Mouse (Mus musculus): Measurements from ENCODE around the gene Liph.
"Not testable (repeated sequence)": the region's sequence is repeated elsewhere in the genome, so short reads cannot be mapped to it uniquely, and the experiment has no call there.

Gene Liph

DNA sequence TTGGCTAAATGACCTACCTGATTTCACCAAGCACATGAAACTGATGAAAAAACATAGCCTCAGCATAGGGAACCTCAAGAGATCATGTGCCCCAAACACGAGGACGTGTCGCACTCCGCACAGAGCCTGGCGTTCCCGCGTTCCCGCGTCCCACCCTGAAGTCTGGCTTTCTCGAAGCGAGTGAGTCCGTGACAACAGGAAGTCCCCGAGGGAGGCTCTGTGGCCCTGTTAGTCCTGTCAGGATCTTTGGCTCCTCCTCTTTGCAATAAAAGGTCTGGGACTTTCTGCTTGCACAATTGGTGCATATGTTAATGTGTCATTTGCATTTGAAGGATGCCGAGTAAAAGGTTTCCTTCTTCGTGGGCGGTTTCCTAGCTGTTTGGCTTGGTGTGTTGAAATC, at the start of gene Liph:
Gene Liph, minus strand, starts transcription at position 360 of the 400 bp plus-strand sequence.
- DNase-seq (ENCODE audit: low spot score) = peak; percentile 1

DNA sequence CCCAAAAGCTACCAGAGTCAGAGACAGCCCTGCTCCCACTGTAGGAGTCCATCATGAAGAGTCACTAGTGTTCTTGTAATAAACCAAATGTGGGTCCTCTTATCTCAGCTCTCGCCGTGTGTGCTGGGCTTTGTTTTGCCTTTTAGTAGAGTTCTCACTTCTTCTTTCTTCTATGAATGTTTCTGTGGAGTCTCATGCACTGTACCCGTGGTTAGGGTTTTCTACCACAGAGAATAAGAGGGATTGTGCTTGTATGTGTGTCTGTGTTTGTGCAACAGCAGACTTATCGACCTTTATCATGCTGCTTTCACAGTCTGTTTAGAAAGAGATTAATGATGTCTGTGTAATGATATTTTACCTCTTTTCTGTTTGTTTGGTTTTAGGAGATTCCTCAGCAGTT, 48.4 kb upstream of the Liph start:
- DNase-seq (ENCODE audit: low spot score) = no peak

DNA sequence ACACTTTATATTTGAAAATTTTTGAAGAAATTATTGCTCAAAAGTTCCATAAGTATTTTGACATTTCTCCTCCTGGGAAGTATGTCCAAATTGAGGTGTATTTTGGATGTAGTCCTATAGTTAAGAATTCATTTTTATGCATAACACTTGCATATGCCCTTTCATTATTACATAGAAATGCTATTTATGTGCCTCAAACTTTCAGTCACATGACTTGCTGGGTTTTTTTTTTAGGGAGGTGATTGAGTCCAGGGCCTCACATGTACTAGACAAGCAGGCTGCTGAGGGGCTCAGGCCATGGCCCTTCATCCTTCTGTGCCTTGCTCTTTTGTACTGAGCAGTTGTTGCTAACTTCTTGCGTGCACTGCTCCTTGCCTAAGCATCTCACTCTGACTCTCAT, 44.5 kb upstream of the Liph start:
- DNase-seq (ENCODE audit: low spot score) = no peak

DNA sequence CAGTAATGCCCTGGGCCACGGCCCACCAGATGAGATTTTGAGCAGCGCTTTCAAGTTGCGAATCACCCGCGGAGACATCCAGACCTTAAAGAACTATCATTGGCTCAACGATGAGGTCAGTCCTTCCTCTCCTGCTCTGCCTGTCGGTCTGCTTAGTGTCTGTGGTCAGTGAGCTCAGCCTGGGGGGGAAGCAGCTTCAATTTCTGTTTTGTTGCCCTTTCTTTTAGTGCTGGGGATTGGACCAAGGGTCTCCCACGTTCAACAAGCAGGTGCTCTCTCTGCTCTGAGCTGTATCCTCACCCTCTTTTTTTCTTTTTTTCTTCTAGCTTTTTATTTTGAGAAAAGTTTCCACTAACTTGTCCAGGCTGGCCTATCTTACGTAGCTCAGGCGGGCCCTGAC, 43.1 kb upstream of the Liph start:
- no peak for DNase-seq (ENCODE audit: low spot score)

DNA sequence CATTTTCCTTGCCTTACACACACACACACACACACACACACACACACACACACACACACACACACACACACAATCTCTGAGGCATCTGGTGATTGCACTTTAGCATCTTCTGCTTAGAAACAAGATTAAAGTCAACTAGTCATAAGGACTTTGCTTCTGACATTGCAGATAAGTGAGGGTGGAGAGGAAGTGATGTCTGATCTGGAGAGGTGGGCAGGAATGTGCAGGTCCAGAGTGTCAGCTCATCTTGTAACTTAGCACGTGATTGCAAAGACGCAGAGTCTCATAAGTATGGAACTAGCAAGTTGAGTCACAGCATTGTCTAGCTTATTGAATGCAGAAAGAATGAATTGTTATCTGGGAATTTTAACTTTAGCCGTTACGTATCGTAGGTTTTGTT, 32.0 kb upstream of the Liph start:
- no peak for DNase-seq (ENCODE audit: low spot score)

DNA sequence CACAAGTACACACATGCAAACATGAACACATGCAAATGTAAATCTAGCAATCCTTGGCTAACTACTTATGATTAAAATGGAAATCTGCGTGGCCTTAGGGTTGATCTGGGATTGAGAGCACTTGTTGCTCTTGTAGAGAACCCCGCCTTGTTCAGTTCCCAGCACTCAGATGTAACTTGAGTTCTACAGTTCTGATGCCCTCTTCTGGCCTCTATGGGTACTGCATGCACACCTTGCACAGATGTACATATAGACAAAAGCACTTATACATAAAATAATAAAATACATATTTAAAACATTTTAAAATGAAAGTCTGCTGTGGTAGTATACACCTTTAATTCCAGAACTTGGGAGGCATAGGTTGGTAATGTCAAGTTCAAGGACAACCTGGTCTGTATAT, 26.7 kb upstream of the Liph start:
- peak; percentile 9 for DNase-seq (ENCODE audit: low spot score)

DNA sequence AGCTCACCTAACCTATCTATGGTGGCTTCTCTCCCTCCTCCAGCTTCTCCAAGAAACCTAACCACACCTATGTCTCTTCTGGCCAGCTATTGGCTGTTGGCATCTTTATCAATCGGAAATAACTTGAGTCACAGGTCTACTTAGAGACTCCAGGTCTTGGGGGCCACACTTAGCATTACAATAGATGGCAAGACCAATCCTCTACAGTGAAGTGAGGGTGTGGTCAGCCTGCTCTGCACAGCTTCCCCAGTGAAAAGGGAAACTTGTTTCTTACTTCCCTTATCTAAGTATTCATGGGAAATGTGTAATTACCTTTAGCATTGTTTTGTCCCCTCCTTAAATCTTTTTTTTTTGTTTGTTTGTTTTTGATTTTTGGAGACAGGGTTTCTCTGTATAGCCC, 20.1 kb upstream of the Liph start:
- DNase-seq (ENCODE audit: low spot score) = no peak

DNA sequence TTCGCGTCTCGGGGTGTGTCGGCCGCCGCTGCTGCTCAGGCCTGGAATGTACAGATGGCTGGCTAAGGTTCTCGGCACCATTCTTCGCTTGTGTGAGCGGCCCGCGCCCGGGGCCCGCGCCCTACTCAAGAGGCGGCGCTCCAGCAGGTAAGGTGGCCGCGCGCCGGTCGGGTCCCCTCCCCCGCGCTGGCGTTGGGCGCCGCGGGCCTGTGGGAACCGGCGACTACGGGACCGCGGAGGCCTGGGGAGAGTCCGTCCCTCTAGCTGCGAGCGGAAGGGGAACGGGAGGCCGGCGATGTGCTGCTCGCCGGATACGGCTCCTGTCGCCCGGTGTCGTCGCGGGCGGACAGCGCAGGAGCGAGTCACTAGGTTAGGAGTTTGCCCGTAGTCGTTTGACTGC, 14.1 kb upstream of the Liph start:
- DNase-seq (ENCODE audit: low spot score) = no peak

DNA sequence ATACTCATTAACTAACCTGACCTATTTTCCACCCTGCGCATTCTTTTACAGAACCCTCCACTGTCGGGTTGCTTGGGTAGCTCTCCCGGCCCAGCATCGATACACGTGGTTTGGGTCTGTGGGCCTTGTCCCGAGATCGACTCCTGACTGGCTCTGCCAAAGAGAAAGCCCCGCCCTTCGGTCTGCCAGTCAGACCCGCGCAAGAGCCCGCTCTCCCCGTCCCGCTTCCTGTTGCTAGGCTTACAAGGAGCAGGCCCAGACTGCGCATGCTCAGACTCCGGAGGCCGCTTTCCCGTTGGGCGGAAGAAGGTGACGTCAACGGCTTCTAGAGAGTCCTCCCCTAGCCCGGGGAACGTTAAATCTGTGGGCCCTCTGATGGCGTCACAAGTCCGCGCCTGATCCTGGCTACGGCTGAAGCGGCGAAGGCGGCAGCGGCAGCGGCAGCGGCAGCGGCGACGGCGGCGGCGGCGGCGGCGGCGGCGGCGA, 13.7 kb upstream of the Liph start, which contains the start of gene Senp2:
Gene Senp2, plus strand, starts transcription at position 386 of the 486 bp plus-strand sequence.
- peak; percentile 99 for DNase-seq (ENCODE audit: low spot score)

DNA sequence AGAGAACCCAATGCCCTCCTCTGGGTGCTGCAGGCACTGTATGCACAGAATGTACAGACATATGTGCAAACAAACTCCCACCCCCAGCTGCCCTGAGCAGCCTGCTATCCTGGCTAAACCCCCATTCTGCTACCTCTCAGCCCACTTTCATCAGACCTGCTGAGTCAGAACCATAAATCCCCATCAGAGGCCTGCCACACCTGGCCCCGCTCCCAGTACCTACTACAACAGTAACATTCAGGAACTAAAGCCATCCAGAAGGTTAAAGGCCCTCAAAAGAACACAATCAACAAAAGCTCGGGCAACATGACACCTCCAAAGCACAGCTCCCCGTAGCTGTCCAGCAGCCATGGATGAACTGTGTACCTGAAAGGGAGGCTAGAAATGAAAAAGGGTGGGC, 6.1 kb upstream of the Liph start:
- DNase-seq (ENCODE audit: low spot score) = no peak

DNA sequence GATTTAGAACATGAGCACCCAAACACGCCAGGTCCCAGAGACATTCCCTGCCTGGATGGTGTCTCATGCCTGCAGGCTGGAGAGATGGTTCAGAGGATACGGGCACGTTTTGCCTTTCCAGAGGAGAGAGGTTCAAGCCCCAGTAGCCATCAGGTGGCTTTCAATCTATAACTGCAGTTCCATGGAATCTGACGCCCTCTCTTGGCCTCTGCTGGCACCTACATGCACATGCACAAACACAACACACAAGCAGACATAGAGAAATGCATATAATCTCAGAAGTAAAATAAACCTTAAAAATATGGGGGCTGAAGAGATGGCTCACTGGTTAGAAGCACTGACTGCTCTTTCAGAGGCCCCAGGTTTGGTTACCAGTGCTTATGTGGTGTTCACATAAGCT, 5.7 kb upstream of the Liph start:
- DNase-seq (ENCODE audit: low spot score) = no peak

DNA sequence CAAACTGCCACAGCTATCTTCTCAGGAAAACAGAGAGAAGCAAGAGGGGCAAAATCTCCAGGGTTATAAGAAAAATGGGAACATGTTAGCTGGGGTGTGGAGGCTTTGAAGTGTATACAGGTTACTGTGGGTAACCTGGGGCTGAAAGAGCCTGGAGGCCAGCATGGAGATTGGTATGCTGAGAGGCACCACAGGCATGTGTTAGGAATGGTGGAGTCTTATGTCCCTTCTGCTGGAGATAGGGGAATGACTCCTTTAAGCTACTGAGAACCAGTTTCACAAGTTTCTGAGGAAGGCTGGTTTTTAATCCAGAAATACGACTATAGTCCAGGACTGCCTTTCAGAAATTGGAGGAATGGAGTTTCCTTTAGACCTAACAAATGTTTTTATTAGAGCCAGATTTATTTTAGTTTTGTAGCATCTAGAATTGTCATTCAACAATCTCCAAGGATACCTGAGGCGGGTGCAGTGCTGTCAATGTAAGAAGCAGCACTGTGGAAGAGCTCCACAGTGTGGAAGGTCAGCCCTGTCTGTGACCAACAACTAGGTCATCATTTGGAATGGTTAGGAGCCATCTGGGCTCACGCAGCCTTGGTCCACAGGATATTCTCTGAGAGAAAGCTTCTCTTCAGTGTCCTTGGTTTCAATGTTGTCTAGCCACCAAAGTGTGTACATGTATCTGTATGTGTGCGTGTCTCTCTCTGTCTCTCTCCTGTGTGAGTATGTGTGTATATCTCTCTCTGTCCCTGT, 4.7 kb upstream of the Liph start:
- DNase-seq (ENCODE audit: low spot score) = no peak

DNA sequence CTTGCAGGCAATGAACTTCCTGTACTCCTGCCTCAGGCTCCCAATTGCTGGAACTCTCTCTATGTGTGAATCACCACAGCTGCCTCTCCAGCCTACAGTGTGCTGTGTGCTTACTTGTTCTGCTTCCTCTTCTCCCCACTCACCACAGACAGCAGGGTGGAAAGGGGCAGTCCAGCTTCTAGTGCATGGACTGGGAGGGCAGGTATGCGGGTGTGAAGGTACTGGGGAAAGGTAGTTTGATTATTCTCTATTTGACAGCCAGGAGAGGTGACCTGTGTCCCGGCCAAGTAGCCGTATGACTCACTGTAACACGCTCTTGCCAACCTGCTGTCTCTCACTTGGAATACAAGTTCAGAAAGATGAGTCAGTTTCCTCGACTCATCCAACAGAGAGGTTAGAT, 2.6 kb upstream of the Liph start:
- no peak for DNase-seq (ENCODE audit: low spot score)

DNA sequence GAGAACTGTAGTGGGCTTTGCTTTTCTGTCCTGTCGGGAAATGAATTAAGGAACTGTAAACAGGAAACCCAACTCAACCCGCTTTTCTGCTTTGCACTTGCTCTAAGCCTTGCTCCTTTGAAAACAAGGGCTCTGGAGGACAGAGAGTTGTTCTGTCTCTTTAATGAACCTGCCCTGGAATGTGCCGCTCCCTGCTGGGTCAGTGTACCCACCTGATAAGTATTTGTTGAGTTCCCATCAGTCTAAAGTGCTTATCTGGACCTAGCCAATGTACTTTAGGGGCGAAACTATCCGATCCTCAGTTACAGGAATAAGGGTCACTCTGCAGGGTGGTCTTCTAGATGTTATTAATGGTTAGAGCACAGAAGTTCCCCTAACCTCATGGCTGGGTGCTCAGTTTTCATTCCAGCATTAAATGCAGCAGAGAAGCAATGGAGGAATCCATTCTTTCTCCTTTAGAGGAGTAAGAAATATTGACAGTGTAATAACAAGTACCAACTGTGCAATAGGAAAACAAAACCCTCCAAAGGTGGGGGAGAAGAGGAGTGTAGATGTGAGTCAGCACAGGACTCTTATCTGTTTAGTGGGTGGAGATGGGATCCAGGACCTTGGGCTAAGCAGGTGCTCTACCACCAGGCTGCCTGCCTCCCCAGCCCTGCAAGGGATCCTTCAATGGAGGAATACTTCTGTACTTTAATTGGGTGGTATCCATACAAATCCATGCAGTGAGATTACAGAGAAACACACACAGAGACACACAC, 1.6 kb upstream of the Liph start:
- DNase-seq (ENCODE audit: low spot score) = peak; percentile 11

DNA sequence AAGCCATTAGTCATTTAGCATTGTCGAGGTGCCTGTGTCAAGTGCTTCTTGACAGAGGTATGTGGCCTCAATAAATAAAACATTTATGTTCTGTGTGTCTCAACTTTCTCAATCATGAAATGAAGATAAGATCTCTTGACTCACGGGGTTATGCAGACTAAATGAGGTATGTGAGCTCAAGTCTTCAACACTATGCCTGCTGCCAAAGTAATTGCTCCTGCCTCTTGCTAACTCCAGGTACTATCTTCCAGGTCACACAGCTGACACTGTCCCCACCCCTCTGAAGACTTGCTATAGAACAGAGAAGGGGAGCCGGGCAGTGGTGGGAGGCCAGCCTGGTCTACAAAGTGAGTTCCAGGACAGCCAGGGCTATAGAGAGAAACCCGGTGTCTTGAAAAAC, 939 bp upstream of the Liph start:
- no peak for DNase-seq (ENCODE audit: low spot score)

DNA sequence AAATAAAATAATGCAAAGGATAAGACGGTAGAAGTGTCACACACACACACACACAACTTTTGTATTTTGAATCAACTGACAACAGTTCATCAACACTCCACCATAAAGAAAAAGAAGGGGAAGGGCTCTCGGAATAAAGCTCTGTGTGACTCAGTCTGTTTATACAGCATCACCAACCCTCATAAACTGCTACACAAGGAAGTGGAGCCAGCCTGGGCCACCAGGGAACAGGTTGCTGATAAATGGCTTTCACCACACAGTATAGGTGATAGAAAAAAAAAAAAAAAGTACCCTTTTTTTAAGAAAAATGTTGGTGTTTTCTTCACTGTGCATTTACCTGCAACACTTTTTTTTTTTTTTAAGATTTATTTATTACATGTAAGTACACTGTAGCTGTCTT, 3.7 kb downstream of the Liph start:
- no peak for DNase-seq (ENCODE audit: low spot score)

DNA sequence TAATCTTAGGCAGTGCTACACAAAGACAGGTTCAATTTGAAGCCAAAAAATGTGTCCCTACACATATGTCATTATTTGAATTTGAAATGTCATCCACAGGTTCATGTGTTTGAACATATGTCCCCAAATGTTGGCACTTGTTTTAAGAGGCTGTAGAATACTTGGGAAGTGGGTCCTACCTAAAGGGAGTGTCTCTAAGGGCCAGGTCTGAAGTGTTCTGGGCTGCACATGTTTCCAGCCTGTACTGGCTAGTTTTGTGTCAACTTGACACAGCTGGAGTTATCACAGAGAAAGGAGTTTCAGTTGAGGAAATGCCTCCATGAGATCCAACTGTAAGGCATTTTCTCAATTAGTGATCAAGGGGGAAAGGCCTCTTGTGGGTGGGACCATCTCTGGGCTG, 4.6 kb downstream of the Liph start:
- not testable (repeated sequence) for DNase-seq (ENCODE audit: low spot score)

DNA sequence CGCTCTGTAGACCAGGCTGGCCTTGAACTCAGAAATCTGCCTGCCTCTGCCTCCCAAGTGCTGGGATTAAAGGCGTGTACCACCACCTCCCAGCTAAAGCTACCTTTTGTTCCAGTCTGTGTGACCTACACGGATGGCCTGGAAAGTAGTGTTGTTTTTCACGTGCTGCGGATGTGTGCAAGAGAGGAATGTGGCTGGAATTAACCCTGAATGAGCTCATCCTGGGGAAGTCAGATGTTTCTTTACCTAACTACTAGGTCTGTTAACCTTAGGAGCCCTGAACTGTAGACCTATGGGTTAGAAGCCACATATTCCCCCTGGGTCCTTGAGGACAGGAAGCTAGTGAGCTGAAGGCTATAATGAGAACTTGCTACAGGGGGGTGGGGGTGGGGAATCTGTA, 7.5 kb downstream of the Liph start:
- no peak for DNase-seq (ENCODE audit: low spot score)

DNA sequence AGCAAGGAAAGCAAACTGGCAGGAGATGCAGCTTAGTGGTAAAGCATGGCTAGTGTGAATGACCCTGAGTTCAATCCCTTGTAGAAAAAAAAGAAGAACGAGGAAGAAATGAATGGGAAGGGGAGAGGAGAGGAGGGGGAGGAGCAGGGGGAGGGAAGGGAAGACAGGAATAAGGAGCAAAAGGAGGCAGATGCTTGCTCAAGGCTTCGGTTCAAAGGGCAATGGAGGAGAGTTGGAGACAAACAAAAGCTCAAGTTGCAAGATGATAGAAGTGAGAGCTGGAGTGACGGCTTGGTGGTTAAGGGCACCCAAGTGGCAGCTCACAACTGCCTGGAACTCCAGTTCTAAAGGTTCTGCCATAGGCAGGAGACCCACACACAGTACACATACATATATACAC, 9.3 kb downstream of the Liph start:
- DNase-seq (ENCODE audit: low spot score) = no peak

DNA sequence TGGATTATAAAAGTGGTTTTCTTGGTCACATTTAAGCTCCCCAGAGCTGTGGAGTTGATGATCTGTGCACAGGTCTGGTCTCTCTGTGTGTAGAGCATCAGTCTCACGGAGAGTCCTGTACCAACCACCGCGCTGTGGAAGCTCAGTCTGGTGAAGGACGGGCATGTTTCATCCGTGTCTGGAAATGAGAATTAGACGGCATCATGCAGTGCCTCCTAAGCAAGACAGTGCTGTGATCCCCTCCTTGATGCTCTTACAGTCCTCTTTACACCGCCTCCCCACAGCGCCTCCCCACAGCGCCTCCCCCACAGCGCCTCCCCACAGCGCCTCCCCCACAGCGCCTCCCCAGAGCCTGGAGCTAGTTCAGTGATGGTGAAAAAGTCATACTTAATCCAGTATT, 11.4 kb downstream of the Liph start:
- DNase-seq (ENCODE audit: low spot score) = no peak

DNA sequence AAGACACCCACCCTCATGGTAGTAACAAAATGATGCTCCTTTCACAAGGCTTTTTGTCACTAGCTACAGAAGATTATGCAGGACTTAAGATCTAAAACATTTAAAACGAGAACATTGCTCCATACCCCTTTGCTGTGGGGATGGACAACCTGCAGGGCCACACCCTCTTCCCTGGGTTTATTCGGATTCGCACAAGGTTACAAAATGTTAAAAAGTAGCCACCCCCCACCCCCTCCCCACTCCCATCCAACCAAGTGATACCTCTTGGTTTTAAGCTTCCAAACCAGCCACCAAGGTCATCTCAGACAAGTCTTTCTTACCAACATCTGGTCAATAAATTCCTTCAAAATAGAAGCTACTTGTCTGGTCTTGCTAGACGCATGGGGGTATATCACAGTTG, 11.9 kb downstream of the Liph start:
- no peak for DNase-seq (ENCODE audit: low spot score)

DNA sequence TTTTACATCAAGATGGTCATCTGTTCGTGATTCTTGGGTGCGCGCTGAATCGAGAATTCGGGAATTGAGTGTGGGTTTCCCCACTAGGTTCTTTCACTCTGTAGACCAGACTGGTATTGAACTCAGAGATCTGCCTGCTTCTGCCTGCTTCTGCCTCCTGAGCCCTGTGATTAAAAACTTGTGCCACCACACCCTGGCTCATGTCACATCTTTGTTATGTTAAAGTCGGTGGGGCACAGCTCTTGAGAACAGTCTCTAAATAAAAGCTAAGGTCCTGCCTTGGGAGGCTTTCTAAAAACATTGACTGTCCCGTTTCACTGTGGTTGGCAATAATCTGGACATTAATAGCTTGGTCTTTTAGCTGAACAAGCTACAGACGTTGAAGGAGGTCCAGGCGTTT, 12.3 kb downstream of the Liph start:
- DNase-seq (ENCODE audit: low spot score) = no peak

DNA sequence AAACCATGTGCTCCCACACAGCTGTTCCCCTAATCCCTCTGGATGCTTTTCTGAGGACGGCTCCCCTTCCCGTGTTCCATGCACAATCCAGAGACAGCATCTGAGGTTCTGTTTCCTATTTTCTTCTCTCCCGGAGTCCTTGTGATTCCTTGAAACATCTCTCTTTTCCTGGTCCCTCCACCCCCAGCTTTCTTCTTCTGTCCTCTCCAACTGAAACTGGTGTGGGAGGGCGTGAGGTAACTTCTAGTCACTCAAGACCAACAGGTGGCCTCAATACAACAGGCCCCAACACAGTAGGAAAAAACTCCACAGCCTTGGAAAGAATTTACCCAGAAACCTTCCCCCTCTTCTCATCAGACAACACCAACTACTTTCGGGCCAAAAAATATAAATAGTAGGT, 18.1 kb downstream of the Liph start:
- DNase-seq (ENCODE audit: low spot score) = no peak

DNA sequence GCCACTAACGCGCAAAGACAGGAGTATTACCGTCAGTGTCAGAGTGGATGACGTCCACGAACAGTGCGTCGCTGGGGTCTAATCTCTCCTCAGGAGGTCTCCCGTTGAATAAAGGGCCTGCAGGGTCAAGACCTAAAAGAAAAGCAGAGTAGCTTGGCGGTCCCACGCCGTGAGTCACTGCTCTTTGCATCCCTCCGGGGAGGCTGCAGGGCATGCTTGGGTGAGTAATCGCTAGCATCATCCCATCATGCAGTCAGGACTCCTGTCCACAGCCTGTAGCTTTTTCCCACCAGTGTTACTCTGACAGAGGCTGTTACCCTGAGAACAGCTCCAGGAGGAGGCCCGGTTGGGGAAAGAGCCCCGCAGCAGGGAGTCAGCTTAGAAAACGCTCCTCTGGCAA, 19.3 kb downstream of the Liph start:
- no peak for DNase-seq (ENCODE audit: low spot score)
